Mouse (Mus musculus) urinary bladder, postnatal 4 days (tissue): ENCODE results near the gene Cttnbp2.

Experiments used
- DNase-seq, 2 experiments: peaks; one replicate each; pipeline ENCODE4 v3.0.0; 2021 to 2022; ENCODE audit warnings: low spot score in 2 of 2

The Cttnbp2 gene

DNA sequence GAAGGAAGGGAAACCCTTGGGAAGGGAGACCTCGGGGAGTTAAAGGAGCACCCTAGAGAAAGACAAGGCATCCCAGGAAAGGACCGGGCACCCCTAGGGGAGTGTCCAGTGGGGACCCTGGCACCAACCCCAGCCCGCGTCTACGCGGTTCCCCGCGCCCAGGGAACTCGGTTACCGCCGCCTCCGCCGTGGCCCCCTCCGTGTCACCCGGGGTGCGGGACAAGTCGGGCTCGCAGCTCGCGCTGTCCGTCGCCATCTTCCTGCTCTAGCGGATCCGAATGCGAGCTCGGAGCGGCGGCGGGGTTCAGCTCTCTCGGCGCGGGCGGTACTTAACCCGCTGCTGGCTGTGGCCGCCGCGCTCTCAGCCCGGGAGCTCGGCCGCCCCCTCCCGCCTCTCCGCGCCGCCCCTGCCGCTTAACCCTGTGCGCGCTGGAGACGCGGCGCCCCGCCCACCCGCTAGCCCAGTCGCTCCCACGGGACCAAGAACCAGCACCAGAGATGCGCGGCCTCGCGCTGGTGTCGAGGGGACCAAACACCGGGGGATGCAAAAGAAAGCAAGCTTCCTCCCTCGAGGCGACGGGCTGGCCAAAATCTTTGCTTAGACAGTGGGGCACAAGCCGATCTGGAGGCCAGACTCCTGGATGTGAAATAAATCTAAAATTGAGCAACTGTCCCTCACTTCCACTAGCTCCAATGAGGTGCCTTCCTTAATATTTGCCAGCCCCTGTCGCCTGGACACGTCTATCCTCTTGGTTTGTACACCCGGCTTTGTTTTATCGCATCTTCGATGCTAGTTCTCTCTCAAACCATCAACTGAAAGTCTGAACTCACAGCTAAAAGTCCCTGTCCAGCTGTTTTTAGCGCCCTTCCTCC is at the start of gene Cttnbp2:
Gene Cttnbp2 (minus strand): TSS at position 364 of the 873 bp plus-strand sequence.
- DNase-seq = peak; percentile 63 to 81

DNA sequence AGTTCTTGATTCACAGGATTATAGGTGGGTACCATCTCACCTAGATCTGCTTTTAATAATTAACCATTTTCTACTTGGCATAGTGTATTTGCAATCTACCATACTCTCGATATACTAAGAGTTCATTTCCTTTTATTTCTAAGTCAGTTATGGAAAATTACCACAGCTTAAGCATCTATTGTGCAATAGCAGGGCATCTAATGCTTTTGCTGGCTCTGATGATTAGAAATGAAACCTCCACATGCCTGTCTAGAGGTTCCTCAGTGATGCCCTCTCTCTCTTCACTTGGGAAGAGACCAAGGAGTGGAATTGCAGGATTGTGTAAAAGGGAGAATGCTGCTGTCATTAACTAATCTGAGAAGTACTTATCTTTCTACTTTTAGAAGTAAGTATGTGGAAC is 44.4 kb upstream of the Cttnbp2 start:
- DNase-seq = no peak

- no peak for DNase-seq
These were observed 33.1 kb upstream of the Cttnbp2 start for GRCm38 (mm10) chr6:18547516-18548465.

GRCm38 (mm10) chr6:18543878-18544277 is 29.2 kb upstream of the Cttnbp2 start:
- DNase-seq = no peak

DNA sequence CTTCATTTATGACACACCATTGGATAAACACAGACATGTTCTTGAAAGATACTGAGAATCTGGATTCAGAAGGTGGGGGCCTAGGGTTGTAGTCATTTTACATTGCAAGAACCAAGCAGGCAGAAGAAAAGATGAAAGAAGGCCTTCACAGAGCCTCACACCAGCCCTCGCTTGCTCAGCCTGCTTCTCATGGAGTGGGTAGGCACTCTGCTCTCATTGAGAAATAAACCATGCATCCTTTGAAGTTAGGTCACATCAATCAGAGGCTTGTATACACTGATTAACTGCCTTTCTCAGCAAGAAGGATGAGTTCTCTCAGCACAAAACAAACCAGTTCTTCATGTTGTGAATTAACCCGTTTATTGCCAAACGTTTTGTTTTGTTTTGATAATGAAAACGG is 25.8 kb upstream of the Cttnbp2 start:
- DNase-seq = no peak

GRCm38 (mm10) chr6:18530394-18530793 is 15.8 kb upstream of the Cttnbp2 start:
- no peak for DNase-seq

GRCm38 (mm10) chr6:18517626-18518025 is 3.0 kb upstream of the Cttnbp2 start:
- DNase-seq = no peak

GRCm38 (mm10) chr6:18513611-18514473 is 801 bp downstream of the Cttnbp2 start:
- DNase-seq = peak; percentile 20 to 59

DNA sequence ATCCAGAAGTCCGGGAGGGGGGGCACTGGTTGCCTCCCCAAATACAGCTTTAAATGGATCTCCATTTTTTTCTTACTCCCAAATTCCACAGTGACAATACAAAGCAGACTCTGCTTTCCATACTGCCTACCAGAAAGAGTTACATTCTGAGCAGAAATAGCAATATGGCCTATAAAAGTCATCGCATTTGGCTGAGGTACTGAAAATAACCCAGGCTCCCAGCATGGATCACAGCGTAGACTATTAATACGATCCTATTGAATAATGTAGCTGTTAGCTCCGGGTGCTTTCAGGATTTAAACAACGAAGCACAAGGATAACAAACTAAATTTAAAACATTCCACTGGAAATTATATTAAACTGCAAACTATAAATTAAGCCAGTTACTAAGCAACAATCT is 2.8 kb downstream of the Cttnbp2 start:
- no peak for DNase-seq

DNA sequence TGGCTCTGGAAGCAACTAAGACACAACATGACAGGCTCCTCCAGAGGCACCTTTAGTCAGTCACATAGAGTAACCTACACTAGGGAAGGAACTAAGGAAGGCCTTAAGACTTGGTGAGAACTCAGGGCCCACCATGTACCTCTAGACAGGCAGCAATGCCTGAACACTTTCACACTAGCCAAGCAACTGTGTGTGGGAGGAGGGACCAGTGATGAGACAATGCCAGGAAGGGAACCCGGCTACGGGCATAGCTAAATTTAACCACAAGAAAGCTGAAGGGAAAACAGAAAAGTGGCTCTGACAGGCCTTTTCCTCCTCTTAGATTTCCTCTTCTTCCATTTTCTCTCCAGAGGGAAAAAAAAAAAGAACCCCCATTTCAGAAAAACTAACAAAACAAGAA is 6.6 kb downstream of the Cttnbp2 start:
- no peak for DNase-seq

DNA sequence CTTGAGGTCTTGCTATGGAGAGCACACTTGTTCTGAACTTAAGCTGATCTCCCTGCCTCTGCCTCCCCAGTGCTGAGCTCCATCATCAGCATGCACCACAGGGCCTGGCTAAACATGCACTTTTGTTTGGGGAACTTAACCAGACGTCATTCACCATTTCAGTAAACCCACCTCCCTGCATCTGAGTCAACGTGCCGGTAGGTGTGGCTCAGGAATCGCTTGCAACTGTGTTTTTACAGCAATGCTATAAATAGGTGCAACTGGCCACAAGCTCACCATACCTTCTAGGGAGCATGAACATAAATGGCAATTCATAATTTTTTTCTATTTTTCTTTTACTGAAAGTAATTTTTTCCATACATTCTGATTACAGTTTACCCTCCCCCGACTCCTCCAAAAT is 14.8 kb downstream of the Cttnbp2 start:
- no peak for DNase-seq

GRCm38 (mm10) chr6:18492977-18493376 is 21.7 kb downstream of the Cttnbp2 start:
- DNase-seq = no peak

GRCm38 (mm10) chr6:18492248-18492901 is 22.3 kb downstream of the Cttnbp2 start:
- DNase-seq = no peak

- no peak for DNase-seq
These were observed 29.6 kb downstream of the Cttnbp2 start for GRCm38 (mm10) chr6:18485087-18485486.

DNA sequence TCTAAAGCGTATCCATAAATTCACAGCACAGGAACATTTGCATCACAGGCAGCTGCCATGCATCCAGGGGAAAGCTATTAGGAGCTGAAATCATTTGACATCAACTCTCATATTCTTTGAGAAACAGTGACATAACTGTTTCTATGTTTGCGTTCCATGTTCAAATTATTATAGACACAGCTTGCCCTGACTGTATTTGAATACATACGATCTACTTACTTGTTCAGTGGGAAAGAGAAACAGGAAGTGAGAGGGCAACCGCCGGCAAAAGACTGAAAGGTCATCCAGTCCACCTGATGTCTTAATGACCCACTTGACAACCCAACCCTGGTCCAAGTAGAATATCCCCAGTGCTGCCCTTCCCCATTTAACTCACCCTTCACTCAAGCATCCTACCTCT is 30.6 kb downstream of the Cttnbp2 start:
- DNase-seq = no peak

GRCm38 (mm10) chr6:18482546-18482945 is 32.1 kb downstream of the Cttnbp2 start:
- no peak for DNase-seq

- no peak for DNase-seq
These were observed 32.9 kb downstream of the Cttnbp2 start for GRCm38 (mm10) chr6:18481781-18482180.

DNA sequence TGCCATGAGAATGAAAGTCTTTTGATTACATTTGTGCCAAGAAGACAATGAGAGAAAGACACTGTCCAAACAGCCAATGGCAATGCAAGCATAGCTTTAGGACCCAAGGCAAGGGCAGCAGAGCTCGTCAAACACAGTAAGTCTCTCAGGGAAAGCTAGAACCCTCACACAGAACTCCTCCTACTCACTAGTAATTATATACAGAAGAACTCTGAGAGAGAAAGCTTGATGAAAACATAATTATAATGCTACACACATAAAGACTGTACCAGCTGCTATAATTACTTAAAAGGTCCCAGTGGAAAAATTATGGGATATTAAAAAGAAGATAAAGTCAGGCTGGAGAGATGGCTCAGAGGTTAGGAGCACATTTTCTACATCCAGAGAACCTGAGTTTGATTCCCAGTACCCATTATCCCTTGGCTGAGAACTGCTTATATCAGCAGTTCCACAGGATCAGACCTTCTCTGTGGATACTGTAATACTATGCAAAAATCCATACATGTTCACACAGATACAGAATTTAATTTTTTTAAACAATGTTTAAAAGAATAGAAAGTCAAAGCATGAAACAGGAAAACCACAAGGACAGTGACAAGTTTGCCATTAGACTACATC is 37.2 kb downstream of the Cttnbp2 start:
- no peak for DNase-seq

DNA sequence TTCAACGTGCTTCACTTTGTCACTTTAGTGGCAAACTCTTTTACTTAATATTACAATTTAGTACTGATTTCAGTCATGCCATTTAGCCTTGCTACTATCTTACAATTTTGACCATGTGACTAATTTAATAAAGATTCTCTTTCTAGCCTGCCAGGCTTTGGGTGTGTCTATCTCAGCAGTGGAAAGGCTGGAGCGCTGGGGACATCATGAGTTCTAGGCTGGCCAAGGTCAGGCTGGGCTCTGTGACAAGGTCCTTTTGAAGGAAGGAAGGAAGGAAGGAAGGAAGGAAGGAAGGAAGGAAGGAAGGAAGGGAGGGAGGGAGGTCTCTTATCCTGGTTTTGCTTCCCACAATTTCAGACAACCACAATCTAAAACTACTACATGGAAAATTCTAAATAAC is 39.7 kb downstream of the Cttnbp2 start:
- DNase-seq = no peak

DNA sequence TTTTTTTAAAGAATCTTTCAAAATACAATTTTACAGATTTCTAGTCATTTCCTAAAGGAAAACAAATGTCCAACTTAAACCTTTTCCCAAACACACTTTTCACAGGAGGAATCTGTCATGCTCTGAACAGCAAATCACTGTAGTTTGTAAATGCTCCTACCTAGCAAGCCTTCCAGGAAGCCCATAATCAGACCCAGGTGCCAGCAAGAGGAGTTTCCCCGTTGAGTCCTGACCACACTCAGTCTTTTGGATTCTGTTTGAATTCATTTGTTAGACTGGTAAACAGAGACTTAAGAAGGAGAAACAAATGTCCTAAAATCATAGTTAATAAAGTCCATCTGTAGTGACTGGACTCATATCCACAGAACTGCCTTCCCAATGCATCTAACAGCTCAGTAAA is 40.1 kb downstream of the Cttnbp2 start:
- DNase-seq = no peak

DNA sequence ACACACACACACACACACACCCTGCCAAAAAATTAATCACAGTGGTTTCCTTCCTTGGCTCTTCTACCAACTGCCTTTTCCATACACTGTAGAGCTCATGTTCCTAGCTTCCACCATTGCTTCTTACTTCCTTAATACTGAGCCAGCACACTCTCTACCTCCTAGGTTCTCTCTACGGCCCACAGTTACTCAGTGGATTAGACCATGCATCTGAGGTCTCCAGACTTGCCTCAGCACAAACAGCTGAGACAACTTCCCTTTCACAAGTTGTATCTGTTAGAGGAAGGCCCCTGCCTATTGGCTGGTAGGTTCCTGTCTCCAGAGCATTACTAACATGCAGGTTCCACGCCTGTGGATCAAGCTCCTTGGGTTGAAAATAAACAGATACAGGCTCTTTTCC is 45.4 kb downstream of the Cttnbp2 start:
- no peak for DNase-seq
